Mouse (Mus musculus) liver, embryonic 14.5 days (tissue): ENCODE measurements around the gene Ptprb.

ENCODE experiments used
- CTCF ChIP-seq: IDR thresholded peaks from 2 replicates; pipeline ENCODE4 v1.5.1; 2016; ENCODE audit warnings: antibody characterized with exemption, low read depth, control low read depth
- EP300 ChIP-seq: IDR thresholded peaks from 2 replicates; pipeline ENCODE4 v1.6.1; 2016; ENCODE audit warnings: antibody characterized with exemption, low read depth

DNA sequence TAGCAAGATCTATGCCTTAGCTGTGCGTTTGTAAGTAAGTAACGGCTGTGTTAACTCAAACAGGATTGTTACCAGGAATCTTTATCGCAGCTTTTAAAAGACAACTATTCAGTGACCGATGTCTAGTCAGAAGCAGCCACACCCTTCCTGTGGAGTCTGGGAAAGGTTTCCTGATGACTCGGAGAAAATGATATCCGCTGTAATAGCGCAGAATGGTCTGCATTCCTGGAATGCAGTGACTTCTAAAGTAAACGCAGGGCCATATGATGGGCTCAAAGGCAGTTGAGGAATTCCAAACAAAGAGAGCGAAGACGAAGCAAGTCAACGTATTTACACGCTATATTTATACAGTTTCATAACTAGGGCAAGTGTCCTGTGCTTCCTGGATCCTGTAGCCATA lies 22.5 kb downstream of the Ptprb start:
- TF ChIP-seq CTCF (no peak), EP300 (no peak)
